ENCODE assay signal across 24 mouse cellular contexts in the genomic region with DNA sequence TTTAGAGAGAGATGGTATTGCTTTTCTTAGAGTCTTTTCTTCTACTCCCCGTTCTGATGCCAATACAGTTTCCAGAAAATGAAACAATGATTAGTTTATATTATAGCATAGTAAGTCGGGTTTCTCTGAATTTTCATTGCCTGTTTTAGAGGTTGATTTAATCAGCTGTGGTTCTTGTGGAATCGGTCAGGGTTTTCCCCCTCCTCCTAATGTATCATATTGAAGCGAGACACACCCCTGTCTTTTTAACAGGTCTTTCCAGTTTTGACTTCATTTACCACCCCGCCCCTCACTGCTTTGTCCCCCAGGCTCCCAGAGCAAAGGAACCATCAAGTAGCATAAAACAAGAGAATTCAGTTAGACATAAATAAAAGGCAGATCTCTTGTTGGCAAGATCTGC.
DNase-seq lines count a peak whose midpoint lies in the region; ATAC-seq and TF ChIP-seq lines count a peak whose summit lies in the region.
"Had no signal": no experiment of that assay in that cellular context is flagged by ENCODE, and none has a peak within 500 bp of the region (broad histone marks: within the 10 kb centered on the region; RNA-seq: fewer than 3 reads in every experiment).

No protein-coding gene starts in this region.

- peak; percentile 86 for TF ChIP-seq EP300 in CH12.LX (IDR thresholded peaks at IDR 0.05; ENCODE audit: low read length)

- no peak overlapping the region for H3K9ac ChIP-seq in heart, embryonic 11.5 days (ENCODE audit: low read depth, low read length)
- H3K9ac ChIP-seq in CH12.LX (ENCODE audit: insufficient read depth, low read depth) = peak overlapping the region; percentile 17
- H3K9ac ChIP-seq in intestine, embryonic 15.5 days = no peak overlapping the region
- H3K9ac ChIP-seq in stomach, embryonic 15.5 days = no peak overlapping the region
- H3K9ac ChIP-seq: hindbrain, embryonic 12.5 days; liver, postnatal 0 days; midbrain, embryonic 15.5 days; neural tube, embryonic 15.5 days had no signal

- 76% methylated on average over 5 of the region's 5 CpGs for WGBS in heart, embryonic 11.5 days (ENCODE audit: insufficient replicate concordance)
- WGBS in intestine, embryonic 15.5 days = 29% methylated on average over 5 of the region's 5 CpGs
- 36% methylated on average over 5 of the region's 5 CpGs for WGBS in stomach, embryonic 15.5 days

- H3K36me3 ChIP-seq in heart, embryonic 11.5 days (ENCODE audit: control insufficient read depth, insufficient read depth, low read length) = no peaks in the 10 kb centered on the region
- no peaks in the 10 kb centered on the region for H3K36me3 ChIP-seq in CH12.LX (replicated peaks in 1 of 2; ENCODE audit: control insufficient read depth in 1 of 2, insufficient read depth in 1 of 2, low read length in 1 of 2)
- H3K36me3 ChIP-seq in intestine, embryonic 15.5 days = no peaks in the 10 kb centered on the region
- H3K36me3 ChIP-seq in stomach, embryonic 15.5 days = no peaks in the 10 kb centered on the region
- H3K36me3 ChIP-seq: hindbrain, embryonic 12.5 days; midbrain, embryonic 15.5 days; neural tube, embryonic 15.5 days had no signal

- dilution Hi-C loops in CH12.LX (cut with MboI; ENCODE audit: extremely low pct_ligation_motif_present, extremely low pct_unique_long_range_greater_than_20kb, low sequenced_read_pairs) = no loop called here

- H3K79me2 ChIP-seq in CH12.LX (replicated peaks; ENCODE audit: control insufficient read depth, extremely low read depth, insufficient read depth, poor library complexity, severe bottlenecking) = no peaks in the 10 kb centered on the region

- TF ChIP-seq CTCF in CH12.LX (conservative IDR thresholded peaks at IDR 0.05 in 1 of 2, IDR thresholded peaks at IDR 0.05 in 1 of 2; ENCODE audit: low read depth in 2 of 2, low read length in 2 of 2) = no peak

- H3K4me2 ChIP-seq in heart, embryonic 11.5 days = no peak overlapping the region
- peak overlapping the region; percentile 93 for H3K4me2 ChIP-seq in CH12.LX (ENCODE audit: insufficient read depth, low read depth, poor library complexity, severe bottlenecking)
- H3K4me2 ChIP-seq in intestine, embryonic 15.5 days (replicated peaks) = peak overlapping the region; percentile 30; the same call in 1 of the 2 replicates
- no peak overlapping the region for H3K4me2 ChIP-seq in stomach, embryonic 15.5 days
- H3K4me2 ChIP-seq: hindbrain, embryonic 12.5 days; midbrain, embryonic 15.5 days; neural tube, embryonic 15.5 days had no signal

- no peaks in the 10 kb centered on the region for H3K9me3 ChIP-seq in heart, embryonic 11.5 days (replicated peaks; ENCODE audit: control insufficient read depth, low read length)
- no peaks in the 10 kb centered on the region for H3K9me3 ChIP-seq in CH12.LX (replicated peaks; ENCODE audit: low read length)
- no peaks in the 10 kb centered on the region for H3K9me3 ChIP-seq in intestine, embryonic 15.5 days
- no peaks in the 10 kb centered on the region for H3K9me3 ChIP-seq in stomach, embryonic 15.5 days
- H3K9me3 ChIP-seq: hindbrain, embryonic 12.5 days; midbrain, embryonic 15.5 days; neural tube, embryonic 15.5 days had no signal

- no peak for ATAC-seq in heart, embryonic 11.5 days (replicated peaks; ENCODE audit: insufficient number of reproducible peaks, low FRiP score, low TSS enrichment)
- no peak; the same call in 1 of the 2 replicates for ATAC-seq in intestine, embryonic 15.5 days
- no peak for ATAC-seq in stomach, embryonic 15.5 days (ENCODE audit: insufficient read depth, low FRiP score, low read depth)
- ATAC-seq: forebrain, embryonic 16.5 days; liver, postnatal 0 days; midbrain, embryonic 15.5 days; Patski had no signal

- no peak overlapping the region for H3K27ac ChIP-seq in heart, embryonic 11.5 days (ENCODE audit: low read depth, low read length)
- peak overlapping the region; percentile 55 for H3K27ac ChIP-seq in CH12.LX (ENCODE audit: insufficient read depth, low read depth)
- H3K27ac ChIP-seq in intestine, embryonic 15.5 days = no peak overlapping the region
- 0 out of 2 replicates have a peak overlapping the region, but pooled peaks have one; percentile 21 for H3K27ac ChIP-seq in stomach, embryonic 15.5 days
- H3K27ac ChIP-seq: hindbrain, embryonic 12.5 days; kidney, postnatal 0 days; layer of hippocampus, adult 2 months; midbrain, embryonic 15.5 days; neural tube, embryonic 15.5 days had no signal

- in situ Hi-C loops in CH12.LX (cut with MboI; ENCODE audit: low pct_ligation_motif_present, low pct_unique_long_range_greater_than_20kb, low sequenced_read_pairs) = no loop called here

- no peaks in the 10 kb centered on the region for H3K27me3 ChIP-seq in heart, embryonic 11.5 days (ENCODE audit: control insufficient read depth, insufficient read depth, low read length)
- no peaks in the 10 kb centered on the region for H3K27me3 ChIP-seq in CH12.LX (replicated peaks)
- no peaks in the 10 kb centered on the region for H3K27me3 ChIP-seq in intestine, embryonic 15.5 days (replicated peaks)
- no peaks in the 10 kb centered on the region for H3K27me3 ChIP-seq in stomach, embryonic 15.5 days (replicated peaks)
- H3K27me3 ChIP-seq: megakaryocyte, embryonic 14.5 days; midbrain, embryonic 15.5 days; neural tube, embryonic 15.5 days; Patski had no signal

- peak; percentile 12 for DNase-seq in heart, adult 11 months
- DNase-seq in CH12.LX (ENCODE audit: extremely low read depth) = peak; percentile 94
- no peak for DNase-seq in frontal cortex, postnatal 10 days (ENCODE audit: low spot score in 2 of 2)
- DNase-seq in kidney, postnatal 36 days = no peak
- DNase-seq: adrenal gland, postnatal 25 days; cerebellum, adult 18-20 months; cerebellum, postnatal 25 days; gastrocnemius, postnatal 36 days; heart, postnatal 10 days; kidney, adult 11 months; layer of hippocampus, postnatal 36 days; liver, postnatal 0 days; right cerebral cortex, postnatal 25 days had no signal

- no peaks in the 10 kb centered on the region for H3K4me1 ChIP-seq in heart, embryonic 11.5 days (ENCODE audit: control insufficient read depth, insufficient read depth, low read length)
- H3K4me1 ChIP-seq in CH12.LX (ENCODE audit: control insufficient read depth in 1 of 2, insufficient read depth in 2 of 2) = peaks cover 5 to 38% of the 10 kb centered on the region in 2 experiments
- peaks cover 4% of the 10 kb centered on the region; the same call in 1 of the 2 replicates for H3K4me1 ChIP-seq in intestine, embryonic 15.5 days (replicated peaks)
- peaks cover 6% of the 10 kb centered on the region; the same call in 1 of the 2 replicates for H3K4me1 ChIP-seq in stomach, embryonic 15.5 days
- H3K4me1 ChIP-seq: megakaryocyte, embryonic 14.5 days; midbrain, embryonic 15.5 days; neural tube, embryonic 15.5 days had no signal

- no peak; the same call in none of the 2 replicates for TF ChIP-seq RAD21 in CH12.LX (IDR thresholded peaks at IDR 0.05; ENCODE audit: low read depth, low read length)

- no peak overlapping the region for H3K4me3 ChIP-seq in heart, embryonic 11.5 days (ENCODE audit: low read depth, low read length)
- peak overlapping the region in 2 of 3 experiments; percentile 2 to 30 for H3K4me3 ChIP-seq in CH12.LX (replicated peaks in 1 of 3; ENCODE audit: low read depth in 2 of 3, low read length in 2 of 3, poor library complexity in 1 of 3)
- H3K4me3 ChIP-seq in intestine, embryonic 15.5 days (replicated peaks) = no peak overlapping the region
- H3K4me3 ChIP-seq in stomach, embryonic 15.5 days (replicated peaks) = no peak overlapping the region
- H3K4me3 ChIP-seq: hindbrain, embryonic 12.5 days; layer of hippocampus, adult 2 months; megakaryocyte, embryonic 14.5 days; midbrain, embryonic 15.5 days; neural tube, embryonic 15.5 days had no signal

- no peak for TF ChIP-seq POLR2A in CH12.LX (IDR thresholded peaks at IDR 0.05; ENCODE audit: low read depth, low read length)

TF ChIP-seq in CH12.LX, 34 proteins besides CTCF, POLR2A, EP300 and RAD21 (continues in another document):
- TF ChIP-seq CHD1 (IDR thresholded peaks at IDR 0.05; ENCODE audit: low read depth, low read length) = no peak
- peak; percentile 84 for TF ChIP-seq MEF2A (IDR thresholded peaks at IDR 0.05; ENCODE audit: borderline replicate concordance, low read depth, low read length)
- TF ChIP-seq USF2 (conservative IDR thresholded peaks at IDR 0.05; ENCODE audit: low read depth, low read length) = no peak
- peak; percentile 73 for TF ChIP-seq ETS1 (conservative IDR thresholded peaks at IDR 0.05; ENCODE audit: low read depth, low read length)
- TF ChIP-seq E2F4 (IDR thresholded peaks at IDR 0.05; ENCODE audit: insufficient replicate concordance, low read depth, low read length) = no peak
- TF ChIP-seq SMC3 (IDR thresholded peaks at IDR 0.05; ENCODE audit: low read depth, low read length) = no peak
- no peak for TF ChIP-seq POLR2AphosphoS2 (IDR thresholded peaks at IDR 0.05; ENCODE audit: low read depth, low read length)
- peak; percentile 73; the same call in 1 of the 2 replicates for TF ChIP-seq JUND (conservative IDR thresholded peaks at IDR 0.05; ENCODE audit: low read depth, low read length)
- TF ChIP-seq MYC (IDR thresholded peaks at IDR 0.05; ENCODE audit: low read depth, low read length) = peak; percentile 51; the same call in 1 of the 2 replicates
- no peak for TF ChIP-seq ZKSCAN1 (IDR thresholded peaks at IDR 0.05; ENCODE audit: borderline replicate concordance, low read depth, low read length)
- TF ChIP-seq MAFK (IDR thresholded peaks at IDR 0.05; ENCODE audit: insufficient replicate concordance, low read length) = peak; percentile 82; the same call in 1 of the 2 replicates
- no peak for TF ChIP-seq GABPA (IDR thresholded peaks at IDR 0.05; ENCODE audit: insufficient replicate concordance, low read depth, low read length)
- TF ChIP-seq HCFC1 (IDR thresholded peaks at IDR 0.05; ENCODE audit: low read depth, low read length) = no peak
- TF ChIP-seq NRF1 (IDR thresholded peaks at IDR 0.05; ENCODE audit: low read depth, low read length) = no peak
- peak; percentile 39; the same call in 1 of the 2 replicates for TF ChIP-seq JUN (IDR thresholded peaks at IDR 0.05; ENCODE audit: insufficient read depth, low read depth, low read length)
- TF ChIP-seq USF1 (IDR thresholded peaks at IDR 0.05; ENCODE audit: low read depth, low read length) = no peak
- TF ChIP-seq TBP (conservative IDR thresholded peaks at IDR 0.05; ENCODE audit: low read depth, low read length) = 0 out of 2 replicates have a peak, but pooled peaks have one; percentile 10
- peak; percentile 67; the same call in 1 of the 2 replicates for TF ChIP-seq TCF12 (IDR thresholded peaks at IDR 0.05; ENCODE audit: low read depth, low read length)
- peak; percentile 73 for TF ChIP-seq CHD2 (IDR thresholded peaks at IDR 0.05; ENCODE audit: low read length)
- TF ChIP-seq BHLHE40 (IDR thresholded peaks at IDR 0.05; ENCODE audit: low read depth, low read length) = peak; percentile 70
- TF ChIP-seq PAX5 (IDR thresholded peaks at IDR 0.05; ENCODE audit: low read length) = no peak
- TF ChIP-seq MAZ (IDR thresholded peaks at IDR 0.05; ENCODE audit: low read depth, low read length) = peak; percentile 92
- TF ChIP-seq ZMIZ1 (IDR thresholded peaks at IDR 0.05; ENCODE audit: low read depth, low read length) = no peak

Comparison
In these comparisons a context has a peak if more than half of its experiments do, and no peak if none do; other contexts are left out.
1. DNase-seq: peak in heart, adult 11 months (single experiment) and CH12.LX (single experiment); none in frontal cortex, postnatal 10 days (0 of 2) and kidney, postnatal 36 days (0 of 2).
2. H3K27ac ChIP-seq: peak in CH12.LX (single experiment) and stomach, embryonic 15.5 days (single experiment); none in heart, embryonic 11.5 days (single experiment) and intestine, embryonic 15.5 days (single experiment).
3. H3K4me2 ChIP-seq: peak in CH12.LX (single experiment) and intestine, embryonic 15.5 days (single experiment); none in heart, embryonic 11.5 days (single experiment) and stomach, embryonic 15.5 days (single experiment).
4. H3K4me3 ChIP-seq: peak in CH12.LX (2 of 3); none in heart, embryonic 11.5 days (single experiment), intestine, embryonic 15.5 days (single experiment) and stomach, embryonic 15.5 days (single experiment).